Mouse (Mus musculus): ENCODE measurements around the gene Hbp1. TPM values are rescaled to one million over a fixed set of nuclear protein-coding genes. Genes with fewer than 3 reads are reported as not detected.

Gene Hbp1
- total RNA-seq, 2 experiments from 2014 or later = 106 to 116 TPM

- peak; percentile 89 for DNase-seq
Observed at GRCm38 (mm10) chr12:31950659-31951031, 310 bp upstream of the Hbp1 start.

DNA sequence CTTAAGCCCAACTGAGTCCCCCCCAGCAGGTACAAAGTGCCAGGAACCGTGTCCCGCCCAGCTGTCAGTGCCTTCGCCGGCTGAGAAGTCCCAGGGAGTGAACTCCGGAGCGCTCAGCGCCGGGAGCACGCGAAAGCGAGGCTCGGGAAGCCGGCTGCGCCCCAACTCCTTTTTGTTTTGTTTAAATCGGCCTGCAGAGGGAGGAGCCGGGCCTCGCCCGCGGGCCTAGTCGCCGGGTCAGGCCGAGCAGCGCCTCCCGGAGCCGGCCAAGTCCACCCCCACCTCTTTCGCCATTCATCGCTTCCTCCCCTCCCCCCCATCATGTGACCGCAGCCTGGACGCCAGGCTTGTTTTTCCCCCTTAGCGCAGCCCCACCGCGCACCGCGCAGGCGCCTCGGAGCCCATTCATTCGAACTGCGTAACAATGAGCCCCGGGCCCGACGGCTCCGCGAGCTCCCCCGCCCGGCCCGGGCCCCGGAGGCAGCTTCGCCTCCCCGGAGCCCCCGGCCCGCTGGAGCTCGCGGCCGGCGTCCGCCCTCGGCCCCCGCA lies 1.1 kb downstream of the Hbp1 start:
- peak; percentile 96 for DNase-seq

DNA sequence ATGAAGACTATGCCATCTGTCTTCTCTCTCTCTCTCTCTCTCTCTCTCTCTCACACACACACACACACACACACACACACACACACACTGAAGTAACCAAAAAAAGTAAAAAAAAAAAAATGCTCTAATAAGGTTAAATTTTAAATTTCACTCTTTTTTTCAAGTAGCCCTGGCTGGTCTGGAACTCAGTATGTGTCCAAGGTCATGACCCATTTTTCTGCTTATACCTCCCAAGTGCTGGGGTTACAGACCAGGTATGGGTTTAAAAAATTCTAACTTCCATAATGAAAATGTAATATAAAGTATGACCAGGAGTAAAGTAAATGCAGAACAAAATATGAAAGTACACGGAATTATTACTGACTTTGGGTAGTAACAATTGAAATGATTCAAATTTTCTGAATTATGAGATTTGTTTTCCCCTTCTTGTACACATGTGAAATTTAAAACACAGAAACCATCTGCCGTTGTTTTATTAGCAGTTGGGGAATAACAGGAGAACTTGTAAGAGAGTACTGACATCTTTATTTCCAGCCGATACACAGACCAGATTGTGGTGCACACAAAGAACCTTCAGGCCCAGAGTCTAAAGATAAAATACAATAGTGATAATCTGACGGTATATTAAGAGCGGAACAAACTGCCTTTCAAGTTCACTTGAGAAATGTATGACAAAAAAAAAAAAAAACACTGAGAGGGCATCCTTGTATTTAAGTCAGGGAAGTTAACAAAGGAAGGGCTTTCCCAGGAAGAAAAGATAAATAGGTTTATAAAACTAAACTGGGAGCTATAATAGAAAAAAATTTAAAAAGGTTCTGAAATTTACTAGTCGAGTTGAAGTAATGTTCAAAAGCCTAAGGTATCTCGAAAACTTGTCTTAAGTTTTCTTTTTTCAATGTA lies 2.0 kb downstream of the Hbp1 start:
- DNase-seq = no peak

GRCm38 (mm10) chr12:31947476-31947875 lies 2.9 kb downstream of the Hbp1 start:
- no peak for DNase-seq

DNA sequence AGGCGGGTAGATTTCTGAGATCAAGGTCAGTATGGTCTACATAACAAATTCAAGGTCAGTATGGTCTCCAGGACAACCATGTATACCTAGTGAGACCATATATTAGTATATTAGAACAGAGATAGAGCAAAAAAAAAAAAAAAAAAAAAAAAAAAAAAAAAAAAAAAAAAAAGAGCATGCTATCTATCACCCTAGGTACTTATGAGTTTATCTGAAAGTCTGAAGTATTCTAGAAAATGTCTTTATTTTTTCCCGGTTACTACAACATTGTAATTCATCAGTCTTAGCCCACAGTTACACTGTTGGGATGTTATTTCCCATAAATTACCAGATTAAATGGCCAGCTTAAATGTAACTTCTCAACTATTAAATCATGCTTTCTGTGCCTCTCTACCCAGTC lies 5.9 kb downstream of the Hbp1 start:
- no peak for DNase-seq

GRCm38 (mm10) chr12:31943020-31943654 lies 7.2 kb downstream of the Hbp1 start:
- no peak for DNase-seq

DNA sequence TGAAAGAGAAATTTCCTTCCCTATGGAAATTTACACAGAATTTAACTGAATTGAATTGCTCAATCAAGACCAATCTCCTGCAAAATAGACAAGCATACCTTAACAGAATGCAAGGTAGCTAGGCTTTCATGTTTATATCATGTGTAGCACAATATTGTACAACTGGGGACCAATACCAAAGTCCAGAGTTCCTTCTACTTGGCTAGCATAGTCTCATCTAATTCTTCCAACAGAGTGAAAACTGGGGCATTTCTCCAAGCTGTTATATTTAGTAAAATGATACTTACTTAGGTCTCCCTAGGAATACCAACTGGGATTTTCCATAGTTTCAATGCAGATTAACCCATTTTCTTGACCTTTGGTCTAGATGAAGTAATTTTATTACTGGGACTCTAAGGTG lies 11.3 kb downstream of the Hbp1 start:
- DNase-seq = no peak

GRCm38 (mm10) chr12:31938391-31938997 lies 11.8 kb downstream of the Hbp1 start:
- DNase-seq = no peak

DNA sequence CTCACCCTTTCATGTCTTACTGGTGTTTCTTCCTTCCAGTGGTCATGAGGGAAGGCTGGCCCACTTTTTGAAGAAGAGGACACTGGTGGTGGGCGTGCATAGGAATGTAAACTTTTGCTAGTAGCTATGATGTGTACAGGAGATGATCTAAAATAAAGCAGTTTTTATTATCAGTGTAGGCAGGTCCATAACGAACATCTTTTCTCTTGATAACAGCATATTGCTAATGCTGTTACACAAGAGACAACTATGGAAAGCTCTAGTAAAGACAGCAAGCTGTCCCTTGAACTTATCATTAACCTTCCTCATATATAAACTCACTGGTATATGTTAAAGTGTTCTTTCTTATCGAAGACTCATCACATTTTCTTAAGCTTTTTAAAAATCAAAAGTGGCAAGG lies 12.7 kb downstream of the Hbp1 start:
- DNase-seq = no peak

GRCm38 (mm10) chr12:31936657-31937300 lies 13.6 kb downstream of the Hbp1 start:
- DNase-seq = no peak

DNA sequence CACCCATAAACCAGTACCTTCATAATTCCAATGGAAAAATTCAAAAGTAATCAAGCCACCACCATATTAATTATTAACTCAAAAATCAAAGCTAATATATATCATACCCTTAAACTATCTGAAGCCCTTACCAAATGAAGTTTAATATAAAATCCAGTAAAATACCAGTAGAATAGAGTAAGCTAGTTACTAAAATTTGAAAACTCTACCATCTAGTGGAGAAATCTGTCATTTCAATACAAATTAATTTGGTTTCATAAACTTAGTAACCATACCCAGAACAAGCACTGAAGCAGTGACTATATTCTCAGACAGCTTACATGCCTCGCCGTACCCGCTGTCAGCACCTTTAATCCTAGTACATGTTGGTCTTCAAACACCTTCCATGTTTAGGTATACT lies 18.5 kb downstream of the Hbp1 start:
- no peak for DNase-seq

DNA sequence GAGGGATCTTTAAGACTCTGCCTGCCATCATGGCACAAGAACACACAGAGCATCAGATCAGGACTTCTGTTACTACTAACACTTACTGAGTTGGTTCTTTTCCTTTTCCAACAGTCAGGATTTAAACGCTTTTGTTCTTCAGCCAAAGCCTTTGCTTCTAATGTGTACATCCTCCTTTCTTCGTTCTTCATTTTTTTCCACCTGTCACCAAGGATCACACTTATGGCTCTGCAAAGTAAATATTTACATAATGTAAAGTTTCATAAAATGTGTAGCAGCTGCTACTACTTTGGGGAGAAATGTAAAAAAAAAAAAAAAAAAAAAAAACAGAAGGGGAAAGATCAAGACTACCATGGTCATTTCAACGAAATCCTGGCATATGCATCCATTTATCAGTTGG lies 21.8 kb downstream of the Hbp1 start:
- DNase-seq = no peak

- DNase-seq = peak; percentile 81
Observed at GRCm38 (mm10) chr12:31926661-31927061, 23.7 kb downstream of the Hbp1 start.

GRCm38 (mm10) chr12:31925343-31925742 lies 25.0 kb downstream of the Hbp1 start:
- no peak for DNase-seq

GRCm38 (mm10) chr12:31924135-31924534 lies 26.2 kb downstream of the Hbp1 start:
- DNase-seq = no peak

DNA sequence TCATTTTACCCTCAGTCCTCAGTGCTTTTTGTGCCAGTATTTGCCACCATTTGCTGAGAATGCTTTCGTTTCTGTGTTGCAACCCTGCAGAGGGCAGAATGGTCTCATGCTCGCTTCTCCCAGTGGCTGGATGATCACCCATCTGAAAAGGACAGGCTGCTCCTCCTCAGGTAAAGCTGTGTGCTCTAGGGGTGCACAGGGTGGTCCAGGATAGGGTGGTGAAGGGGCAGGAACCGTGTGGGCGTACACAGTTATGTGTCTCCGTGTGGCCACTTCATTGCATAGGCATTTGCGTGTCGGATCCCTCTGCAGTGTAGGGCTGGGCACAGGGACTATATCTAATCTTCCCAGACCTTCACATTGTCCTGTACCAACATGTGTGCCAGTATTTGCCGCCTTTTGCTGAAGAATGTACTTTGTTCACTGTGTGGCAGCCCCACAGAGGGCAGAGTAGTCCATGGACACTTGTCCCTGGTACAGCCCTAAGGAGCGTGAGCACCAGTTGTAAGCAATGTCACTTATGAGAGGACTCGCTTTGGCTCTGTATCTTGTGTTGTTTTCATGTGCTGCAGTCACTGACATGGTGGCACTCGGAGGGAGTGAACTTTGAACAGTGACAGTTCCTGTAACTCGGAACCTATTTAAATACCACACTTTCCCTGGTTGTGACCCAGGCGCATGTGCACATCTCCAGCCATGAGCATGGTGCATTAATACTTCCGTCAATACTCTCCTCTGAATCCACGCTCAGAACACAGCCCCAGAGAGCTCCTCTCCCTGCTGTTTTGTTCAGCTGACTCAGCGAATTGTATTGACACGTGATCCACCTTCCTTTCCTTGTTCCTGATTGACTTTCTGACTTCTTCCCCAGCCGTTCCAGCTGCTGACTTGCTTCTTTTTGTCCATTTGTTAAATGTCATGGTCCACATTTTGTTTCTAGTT lies 29.6 kb downstream of the Hbp1 start:
- DNase-seq = no peak

GRCm38 (mm10) chr12:31917245-31917644 lies 33.1 kb downstream of the Hbp1 start:
- peak; percentile 84 for DNase-seq

DNA sequence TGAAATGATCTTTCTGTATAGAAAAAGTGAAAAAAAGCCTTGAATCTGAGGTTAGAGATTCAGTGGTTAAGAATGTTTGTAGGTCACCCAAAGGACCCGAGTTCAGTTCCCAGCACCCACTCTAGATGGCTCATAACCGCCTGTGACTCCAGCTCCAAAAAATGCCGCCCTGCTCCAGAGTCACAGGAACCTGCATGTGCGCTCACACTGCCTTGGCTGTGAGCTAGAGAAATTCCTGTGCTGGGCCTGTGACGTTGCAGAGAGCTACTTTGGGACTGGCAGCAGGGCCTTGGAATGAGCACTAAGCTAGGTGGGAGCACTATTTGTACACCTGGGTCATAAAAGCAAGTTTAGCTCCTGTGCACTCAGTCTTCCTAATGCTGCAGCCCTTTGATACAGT lies 33.6 kb downstream of the Hbp1 start:
- no peak for DNase-seq

- peak; percentile 41 for DNase-seq
Observed at GRCm38 (mm10) chr12:31913614-31914013, 36.7 kb downstream of the Hbp1 start.

DNA sequence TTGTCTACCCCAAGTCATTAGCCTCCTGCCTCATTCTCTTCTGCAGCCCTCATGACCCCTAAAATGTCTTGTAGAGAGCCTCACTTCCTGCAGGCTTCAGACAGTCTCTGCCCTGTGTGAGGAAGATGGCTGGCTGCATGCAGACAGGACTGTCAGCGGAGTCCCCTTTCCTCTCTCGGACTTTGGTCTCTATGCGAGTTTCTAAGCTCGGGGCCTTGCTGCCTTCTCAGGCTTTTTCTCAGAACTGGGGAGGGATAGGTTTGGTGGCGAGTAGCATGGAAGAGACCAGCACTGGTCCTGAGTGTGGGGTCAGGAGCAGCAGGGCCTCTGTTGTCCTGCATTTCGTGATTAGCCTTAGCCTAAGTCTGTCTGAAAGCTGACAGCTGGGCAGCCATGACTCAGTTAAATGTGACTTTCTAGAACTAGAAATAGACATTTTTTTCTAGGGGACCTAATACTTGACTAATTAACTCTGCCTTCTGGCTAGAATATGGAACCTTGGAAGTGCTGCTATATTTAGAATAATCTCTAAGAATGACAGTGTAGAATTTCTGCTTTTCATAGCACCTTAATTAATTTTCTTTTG lies 37.3 kb downstream of the Hbp1 start:
- DNase-seq = no peak

DNA sequence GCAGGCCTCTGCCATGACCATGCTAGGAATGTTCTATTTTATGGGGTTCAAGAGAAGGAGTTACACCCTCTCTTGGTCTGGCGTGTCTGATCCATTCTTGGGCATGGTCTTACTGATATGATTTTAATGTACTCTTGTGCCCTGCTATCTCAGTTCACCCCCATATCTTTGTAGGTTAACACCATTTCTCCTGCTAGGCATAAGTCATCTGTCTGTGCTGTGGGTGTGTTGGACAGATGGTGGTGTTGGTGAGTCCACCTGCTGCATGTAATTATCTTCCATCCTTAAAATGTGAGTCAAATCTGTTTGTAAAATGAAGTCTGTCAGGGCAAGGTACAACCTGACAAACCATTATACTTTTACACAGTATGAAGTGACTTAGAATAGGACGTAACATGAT lies 42.9 kb downstream of the Hbp1 start:
- DNase-seq = no peak

Data from adrenal gland, postnatal 10 days (tissue).